Mouse (Mus musculus) liver, embryonic 13.5 days (tissue): ENCODE results near the gene Myo1b. TPM values are rescaled to one million over a fixed set of nuclear protein-coding genes. Genes with fewer than 3 reads are reported as not detected.

Source experiments
- ATAC-seq: fragments of 200-750 bp; cut with Nextera tagmentation; 2 replicates; pipeline ENCODE4 v1.8.0; 2017; ENCODE audit warnings: low read depth, mild to moderate bottlenecking, moderate number of reproducible peaks, moderate library complexity
- DNase-seq: peaks from one replicate; pipeline ENCODE4 v3.0.0; 2022
- H3K27ac ChIP-seq: fragments of 300-500 bp; sonication (generic); 2 replicates; pipeline ENCODE4 v1.5.1; 2015; ENCODE audit warnings: moderate library complexity, mild to moderate bottlenecking, inconsistent platforms
- H3K27me3 ChIP-seq: fragments of 300-500 bp; sonication (generic); 2 replicates; pipeline ENCODE4 v1.6.1; 2015; ENCODE audit warnings: mild to moderate bottlenecking, inconsistent platforms
- H3K36me3 ChIP-seq: fragments of 300-500 bp; sonication (generic); 2 replicates; pipeline ENCODE4 v1.6.1; 2015; ENCODE audit warnings: mild to moderate bottlenecking, inconsistent platforms
- H3K4me1 ChIP-seq: fragments of 300-500 bp; sonication (generic); replicated peaks from 2 replicates; pipeline ENCODE4 v1.6.1; 2015; ENCODE audit warnings: inconsistent platforms
- H3K4me2 ChIP-seq: fragments of 300-500 bp; sonication (generic); 2 replicates; pipeline ENCODE4 v1.6.1; 2015; ENCODE audit warnings: inconsistent platforms, mild to moderate bottlenecking, moderate library complexity
- H3K4me3 ChIP-seq: fragments of 300-500 bp; sonication (generic); replicated peaks from 2 replicates; pipeline ENCODE4 v1.5.1; 2015; ENCODE audit warnings: mild to moderate bottlenecking, inconsistent platforms
- H3K9ac ChIP-seq: fragments of 300-500 bp; sonication (generic); 2 replicates; pipeline ENCODE4 v1.6.1; 2015; ENCODE audit warnings: mild to moderate bottlenecking, inconsistent platforms
- H3K9me3 ChIP-seq: fragments of 300-500 bp; sonication (generic); replicated peaks from 2 replicates; pipeline ENCODE4 v1.6.1; 2016; ENCODE audit warnings: inconsistent platforms
- WGBS: fragments of 180-500 bp; shearing (Covaris S2); methylation state at CpG from one replicate; pipeline ENCODE4 v1.1.7; 2015; ENCODE audit not compliant: insufficient replicate concordance; 5-methylcytosine and 5-hydroxymethylcytosine counted together
- polyA plus RNA-seq: library from polyadenylated mRNA; unstranded; fragments of >200 nt; fragmentation: Nextera tagmentation; extraction: Ambion mirVana; gene quantifications from 2 replicates; pipeline ENCODE4 v1.2.1, GENCODE M21; 2015

Gene Myo1b
- polyA plus RNA-seq, 1 experiment from 2014 or later: 6.3 TPM

DNA sequence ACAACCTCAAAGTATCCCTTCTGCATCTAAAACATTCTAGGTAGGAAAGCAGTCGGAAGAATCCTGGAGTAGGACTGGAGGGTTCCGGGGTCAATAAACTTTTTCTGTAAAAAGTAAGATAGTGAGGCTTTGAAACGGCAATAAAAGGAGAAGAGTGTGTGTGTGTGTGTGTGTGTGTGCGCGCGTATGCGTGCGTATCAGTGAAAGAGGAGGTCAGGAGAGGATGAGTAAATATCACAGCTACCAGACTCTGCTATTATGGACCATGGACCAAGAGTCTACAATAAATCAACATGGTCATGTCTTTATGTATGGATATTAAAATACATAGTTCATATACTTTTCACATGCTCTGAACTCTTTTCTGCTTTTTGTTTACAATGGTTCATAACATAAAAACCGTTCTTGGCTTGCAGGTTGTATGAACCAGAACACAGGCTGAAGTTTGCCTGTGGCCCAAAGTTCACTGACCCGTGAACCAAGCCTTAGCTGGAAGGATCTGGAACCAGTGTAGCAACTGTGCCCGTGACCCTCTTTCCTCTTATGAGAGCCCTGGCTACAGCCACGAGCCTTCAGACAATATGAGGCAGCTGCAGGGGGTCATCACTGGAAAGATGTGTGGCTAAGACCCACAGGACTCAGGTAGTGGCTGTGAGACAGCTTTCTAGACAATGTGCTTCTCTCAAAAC, 145.9 kb downstream of the Myo1b start:
- no peak overlapping the region for H3K4me2 ChIP-seq
- H3K36me3 ChIP-seq: 0 out of 2 replicates have a peak, but pooled peaks cover 3% of the 10 kb centered on the region
- H3K27ac ChIP-seq: no peak overlapping the region
- no peaks in the 10 kb centered on the region for H3K9me3 ChIP-seq
- 76% methylated on average over 12 of the region's 12 CpGs for WGBS
- H3K4me3 ChIP-seq: no peak overlapping the region
- no peak for DNase-seq
- H3K9ac ChIP-seq: no peak overlapping the region
- ATAC-seq: no peak
- H3K27me3 ChIP-seq: no peaks in the 10 kb centered on the region
- no peaks in the 10 kb centered on the region for H3K4me1 ChIP-seq

DNA sequence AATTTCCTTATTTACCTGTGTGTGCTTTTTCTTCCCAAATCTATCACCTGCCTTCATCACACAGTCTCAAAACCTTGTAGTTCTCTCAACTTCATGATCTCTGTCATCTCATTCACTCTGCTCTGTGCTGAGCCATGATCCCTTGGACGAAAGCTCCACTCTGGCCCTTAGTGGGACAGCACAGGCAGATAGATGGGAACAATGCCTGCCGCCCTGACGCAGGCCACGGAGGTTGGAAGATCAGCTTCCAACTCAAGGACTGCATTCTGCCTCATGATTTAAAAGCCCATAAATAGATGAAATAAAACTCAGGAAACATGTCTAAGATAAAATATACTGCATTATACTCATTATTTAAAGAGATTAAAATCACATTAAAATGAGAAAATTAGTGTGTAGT, 149.6 kb downstream of the Myo1b start:
- H3K27me3 ChIP-seq: no peaks in the 10 kb centered on the region
- 79% methylated on average over 4 of the region's 4 CpGs for WGBS
- H3K27ac ChIP-seq: no peak overlapping the region
- ATAC-seq: no peak
- no peak overlapping the region for H3K9ac ChIP-seq
- no peak for DNase-seq
- 0 out of 2 replicates have a peak, but pooled peaks cover 6% of the 10 kb centered on the region for H3K36me3 ChIP-seq
- H3K4me1 ChIP-seq: no peaks in the 10 kb centered on the region
- H3K9me3 ChIP-seq: no peaks in the 10 kb centered on the region
- H3K4me3 ChIP-seq: no peak overlapping the region
- no peak overlapping the region for H3K4me2 ChIP-seq

DNA sequence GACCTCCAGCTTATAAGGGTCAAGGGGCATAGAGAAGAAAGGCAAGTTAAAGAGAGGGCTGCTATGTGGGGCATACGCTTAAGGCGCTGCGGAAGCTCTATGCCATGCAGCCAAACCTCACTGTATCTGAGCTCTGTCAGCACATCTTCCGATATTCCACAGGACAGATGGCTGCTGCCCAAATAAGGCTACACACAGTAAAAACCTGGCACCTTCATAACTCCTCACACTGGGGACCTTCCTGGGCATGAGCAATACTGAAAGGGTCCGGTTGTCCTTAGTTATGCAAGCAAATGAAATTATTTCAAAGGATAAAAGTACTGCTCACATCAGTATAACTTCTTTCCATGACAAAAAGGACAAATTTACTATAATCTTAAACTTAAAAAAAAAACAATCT, 150.7 kb downstream of the Myo1b start:
- Histone ChIP-seq H3K4me1 (no peaks in the 10 kb centered on the region), H3K4me3 (no peak overlapping the region), H3K27me3 (no peaks in the 10 kb centered on the region), H3K27ac (no peak overlapping the region), H3K9ac (no peak overlapping the region), H3K36me3 (0 out of 2 replicates have a peak, but pooled peaks cover 9% of the 10 kb centered on the region), H3K9me3 (no peaks in the 10 kb centered on the region), H3K4me2 (no peak overlapping the region)
- no peak for ATAC-seq
- DNase-seq: no peak
- 86% methylated on average over 5 of the region's 5 CpGs for WGBS

DNA sequence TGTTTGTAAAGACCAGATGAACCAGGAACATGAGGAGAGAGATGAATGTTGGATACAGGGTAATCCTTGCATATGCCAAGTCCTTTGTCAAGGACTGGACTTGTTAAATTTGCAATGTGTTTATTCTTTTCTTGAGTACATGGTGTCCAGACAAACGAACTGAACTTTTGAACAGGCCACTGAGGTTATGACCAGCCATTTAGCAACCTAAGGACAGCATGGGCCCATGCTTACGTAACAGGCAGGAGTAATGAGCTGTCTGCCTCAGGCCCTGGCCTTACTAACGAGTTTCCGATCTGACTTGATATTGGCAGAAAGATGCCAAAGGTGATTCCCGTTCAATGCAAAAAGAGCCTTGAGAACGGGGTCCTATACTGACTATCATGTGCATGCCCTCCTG, 156.2 kb downstream of the Myo1b start:
- Histone ChIP-seq H3K4me1 (no peaks in the 10 kb centered on the region), H3K27ac (no peak overlapping the region), H3K4me3 (no peak overlapping the region), H3K9ac (no peak overlapping the region), H3K9me3 (no peaks in the 10 kb centered on the region), H3K27me3 (no peaks in the 10 kb centered on the region), H3K36me3 (peaks cover 12% of the 10 kb centered on the region; the same call in 1 of the 2 replicates), H3K4me2 (no peak overlapping the region)
- 70% methylated on average over 6 of the region's 6 CpGs for WGBS
- DNase-seq: no peak
- ATAC-seq: no peak

DNA sequence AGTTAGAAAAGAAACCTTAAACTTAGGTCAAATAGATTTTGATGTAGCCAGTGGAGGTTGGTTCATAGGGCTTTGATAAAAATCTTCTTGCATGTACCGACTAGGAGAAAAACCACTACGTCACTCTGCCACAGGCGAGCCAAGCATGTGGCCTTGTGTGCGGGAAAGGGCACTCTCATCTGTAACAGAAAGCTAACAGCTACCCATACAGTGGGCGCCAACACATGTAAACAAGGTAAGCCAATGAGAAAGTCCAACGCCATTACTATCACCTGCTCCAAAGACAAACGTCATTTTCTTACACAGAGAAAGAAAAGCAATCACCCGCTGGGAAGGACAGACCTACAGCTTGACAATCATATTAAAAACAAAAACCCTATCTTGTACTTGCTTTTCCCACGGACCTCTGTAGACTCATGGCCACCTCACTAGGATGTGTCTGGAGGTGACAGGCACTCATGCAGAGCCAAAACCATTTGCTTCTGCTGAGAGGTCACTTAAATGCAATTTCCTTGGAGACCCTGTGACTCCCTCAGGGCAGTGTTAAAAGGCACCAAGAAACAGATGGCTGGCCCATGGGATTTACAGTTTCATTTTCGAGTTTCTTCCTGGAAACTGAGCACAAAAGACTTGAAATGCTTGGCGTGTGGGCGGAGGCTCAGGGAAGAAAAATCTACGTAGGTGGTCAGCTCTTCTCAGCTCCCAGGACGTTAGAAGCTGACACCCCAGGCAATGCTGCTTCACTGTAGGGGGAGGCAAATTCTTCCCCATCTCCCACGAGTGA, 157.4 kb downstream of the Myo1b start:
- no peaks in the 10 kb centered on the region for H3K27me3 ChIP-seq
- no peaks in the 10 kb centered on the region for H3K4me1 ChIP-seq
- WGBS: 63% methylated on average over 15 of the region's 15 CpGs
- H3K36me3 ChIP-seq: peaks cover 12% of the 10 kb centered on the region; the same call in 1 of the 2 replicates
- H3K9me3 ChIP-seq: no peaks in the 10 kb centered on the region
- DNase-seq (no peak), ATAC-seq (no peak)
- no peak overlapping the region for H3K4me2 ChIP-seq
- no peak overlapping the region for H3K4me3 ChIP-seq
- no peak overlapping the region for H3K9ac ChIP-seq
- no peak overlapping the region for H3K27ac ChIP-seq

DNA sequence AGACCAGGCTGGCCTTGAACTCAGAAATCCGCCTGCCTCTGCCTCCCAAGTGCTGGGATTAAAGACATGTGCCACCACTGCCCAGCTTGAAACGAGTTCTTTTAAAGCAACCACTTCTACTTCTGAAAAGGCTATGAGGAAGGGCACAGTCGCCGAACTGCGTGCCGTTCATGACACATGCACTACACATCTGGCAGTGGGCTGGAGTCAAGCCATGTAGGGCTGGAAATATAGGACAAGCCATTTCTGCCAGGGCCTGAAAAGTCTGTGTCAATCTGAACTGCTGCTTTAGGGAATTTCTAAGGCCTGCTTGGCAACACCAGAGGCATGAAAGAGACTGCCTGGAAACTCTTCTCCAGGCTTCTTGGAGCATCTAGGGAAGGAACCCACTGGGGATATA, 162.2 kb downstream of the Myo1b start:
- no peak overlapping the region for H3K27ac ChIP-seq
- no peak overlapping the region for H3K4me3 ChIP-seq
- DNase-seq (no peak), ATAC-seq (no peak)
- no peaks in the 10 kb centered on the region for H3K9me3 ChIP-seq
- H3K4me2 ChIP-seq: no peak overlapping the region
- peaks cover 9% of the 10 kb centered on the region for H3K36me3 ChIP-seq
- H3K9ac ChIP-seq: no peak overlapping the region
- H3K4me1 ChIP-seq: no peaks in the 10 kb centered on the region
- H3K27me3 ChIP-seq: no peaks in the 10 kb centered on the region
- whole genome bisulfite sequencing: 77% methylated on average over 6 of the region's 6 CpGs

DNA sequence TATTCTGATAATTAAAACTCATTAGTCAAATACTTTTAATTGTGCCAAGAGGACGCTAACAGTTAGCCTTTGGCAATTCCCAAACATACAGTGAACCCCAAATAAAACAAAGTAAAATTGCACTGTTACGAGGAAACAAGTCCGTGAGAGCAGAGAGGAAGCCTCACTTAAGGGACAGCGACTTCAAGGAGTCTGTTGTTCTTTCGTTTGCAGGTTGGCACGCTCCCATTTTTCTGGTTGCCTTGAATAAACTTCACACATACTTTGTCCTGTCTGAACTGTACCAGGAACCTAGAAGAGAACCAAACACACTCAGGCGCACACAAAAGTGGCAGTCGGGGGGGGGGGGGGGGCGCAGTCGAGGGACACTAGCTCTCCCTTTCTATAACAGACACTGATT, 164.9 kb downstream of the Myo1b start:
- Histone ChIP-seq H3K27ac (no peak overlapping the region), H3K36me3 (peaks cover 9% of the 10 kb centered on the region), H3K4me1 (no peaks in the 10 kb centered on the region), H3K9me3 (no peaks in the 10 kb centered on the region), H3K27me3 (no peaks in the 10 kb centered on the region), H3K4me2 (no peak overlapping the region), H3K9ac (no peak overlapping the region), H3K4me3 (no peak overlapping the region)
- 76% methylated on average over 10 of the region's 10 CpGs for WGBS
- ATAC-seq (no peak), DNase-seq (no peak)

DNA sequence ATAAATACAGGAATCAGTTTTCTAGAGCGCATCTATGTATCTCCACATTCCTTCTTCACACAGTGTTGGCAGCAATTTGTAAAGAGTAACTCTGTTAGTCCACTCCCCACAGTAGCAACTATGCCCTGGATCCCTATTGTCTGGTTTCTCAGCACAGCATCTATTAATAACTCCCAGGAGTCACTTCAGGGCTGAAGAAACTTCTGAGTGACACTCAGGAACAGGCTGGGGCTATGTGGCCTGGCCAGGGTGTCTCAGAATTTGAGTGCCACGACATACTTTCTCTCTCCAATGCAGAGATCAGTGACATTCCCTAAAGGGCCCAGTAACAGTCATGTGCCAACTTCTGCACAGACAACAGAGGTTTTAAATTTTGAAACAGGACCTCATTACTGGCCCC, 167.6 kb downstream of the Myo1b start:
- ATAC-seq: no peak
- Histone ChIP-seq H3K4me2 (no peak overlapping the region), H3K27me3 (no peaks in the 10 kb centered on the region), H3K36me3 (peaks cover 3% of the 10 kb centered on the region; the same call in 1 of the 2 replicates), H3K9ac (no peak overlapping the region), H3K9me3 (no peaks in the 10 kb centered on the region), H3K4me1 (no peaks in the 10 kb centered on the region), H3K27ac (no peak overlapping the region), H3K4me3 (no peak overlapping the region)
- no peak for DNase-seq
- 66% methylated on average over 2 of the region's 2 CpGs for WGBS

DNA sequence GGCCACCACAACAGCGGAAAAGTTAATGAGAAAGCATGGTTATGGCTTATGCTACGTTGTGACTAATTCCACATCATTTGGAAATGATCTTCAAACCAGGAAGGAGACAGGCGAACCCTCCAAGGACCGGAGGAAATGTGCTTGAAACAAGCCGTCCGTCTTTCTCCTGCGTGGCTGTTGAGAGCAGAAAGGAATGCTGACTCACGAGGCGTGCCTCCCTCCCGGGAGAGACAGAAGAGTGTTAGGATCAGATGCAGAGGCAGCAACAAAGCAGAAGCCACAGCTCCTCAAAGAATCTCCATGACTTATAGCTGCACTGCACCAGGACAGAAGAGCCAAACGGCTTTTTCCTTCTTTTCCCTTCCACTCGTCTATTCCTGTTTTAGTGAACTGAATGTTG, 168.4 kb downstream of the Myo1b start:
- Histone ChIP-seq H3K4me1 (no peaks in the 10 kb centered on the region), H3K4me3 (no peak overlapping the region), H3K27ac (no peak overlapping the region), H3K36me3 (peaks cover 3% of the 10 kb centered on the region; the same call in 1 of the 2 replicates), H3K4me2 (no peak overlapping the region), H3K9me3 (no peaks in the 10 kb centered on the region), H3K27me3 (no peaks in the 10 kb centered on the region), H3K9ac (no peak overlapping the region)
- 22% methylated on average over 12 of the region's 12 CpGs for WGBS
- DNase-seq: peak; percentile 41
- no peak for ATAC-seq

DNA sequence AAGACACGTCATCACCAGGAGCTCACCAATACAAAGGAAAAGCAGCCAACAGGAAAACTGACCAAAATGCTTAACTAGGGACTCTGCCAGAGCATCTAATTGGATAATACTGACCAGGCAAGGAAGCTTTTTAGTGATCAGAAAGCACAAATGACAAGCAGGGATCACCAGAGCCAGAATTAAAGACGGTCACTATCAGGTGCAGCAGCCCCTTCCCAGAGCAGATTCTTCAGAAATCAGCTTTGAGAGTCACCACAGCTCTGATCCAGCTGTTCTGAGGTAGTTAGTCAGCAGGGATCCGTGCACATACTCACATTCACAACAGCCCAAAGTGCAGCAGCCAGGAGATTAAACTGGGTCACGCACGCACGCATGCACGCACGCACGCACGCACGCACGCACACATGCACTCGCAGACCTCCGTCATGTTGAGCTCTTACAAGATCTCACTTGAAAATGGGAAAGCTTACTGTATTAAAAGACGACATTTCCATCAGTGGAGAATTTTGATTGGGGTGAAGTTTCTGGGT, 169.1 kb downstream of the Myo1b start:
- H3K4me3 ChIP-seq: no peak overlapping the region
- H3K4me2 ChIP-seq: no peak overlapping the region
- no peaks in the 10 kb centered on the region for H3K4me1 ChIP-seq
- H3K9me3 ChIP-seq: no peaks in the 10 kb centered on the region
- H3K9ac ChIP-seq: no peak overlapping the region
- ATAC-seq (no peak), DNase-seq (no peak)
- no peaks in the 10 kb centered on the region; the same call in 1 of the 2 replicates for H3K36me3 ChIP-seq
- H3K27ac ChIP-seq: no peak overlapping the region
- no peaks in the 10 kb centered on the region for H3K27me3 ChIP-seq
- WGBS: 84% methylated on average over 15 of the region's 15 CpGs

DNA sequence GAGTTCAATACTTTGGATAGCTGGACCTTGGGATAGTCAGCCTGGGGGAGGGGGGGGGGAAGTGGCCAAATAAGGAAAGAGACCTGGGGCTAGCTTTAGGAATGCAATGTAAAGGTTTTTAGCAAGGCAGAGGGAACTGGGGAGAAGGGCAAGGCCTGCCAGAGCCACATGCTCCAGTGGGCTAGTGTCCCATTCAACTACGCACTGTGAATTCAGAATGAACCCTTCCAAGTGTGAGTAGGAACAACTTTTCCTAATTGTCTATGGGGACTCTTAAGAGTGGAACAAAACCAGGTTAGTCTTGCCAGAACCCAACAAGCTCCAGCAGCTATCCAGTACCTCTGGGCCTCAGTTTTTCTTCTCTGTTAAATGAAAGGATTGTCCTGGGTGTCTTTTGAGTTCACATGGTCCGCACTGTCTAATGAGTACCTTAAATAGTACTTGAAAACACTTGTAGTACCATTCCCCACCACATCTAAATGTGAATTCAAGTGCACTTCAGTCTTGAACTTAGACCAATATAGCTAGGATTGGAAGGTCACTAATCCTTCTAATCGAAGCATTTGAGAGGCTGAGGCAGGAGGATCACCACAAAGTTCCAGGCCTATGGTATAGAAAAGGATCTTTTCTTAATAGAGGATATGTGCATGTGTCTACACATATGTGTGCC, 172.0 kb downstream of the Myo1b start:
- Histone ChIP-seq H3K4me3 (no peak overlapping the region), H3K9ac (no peak overlapping the region), H3K4me2 (no peak overlapping the region), H3K36me3 (no peaks in the 10 kb centered on the region), H3K4me1 (0 out of 2 replicates have a peak, but pooled peaks cover 4% of the 10 kb centered on the region), H3K27ac (no peak overlapping the region), H3K27me3 (no peaks in the 10 kb centered on the region), H3K9me3 (no peaks in the 10 kb centered on the region)
- 77% methylated on average over 3 of the region's 3 CpGs for WGBS
- no peak for ATAC-seq
- DNase-seq: no peak
